Mouse (Mus musculus): ENCODE results near the gene Olfr147. TPM values are rescaled to one million over a fixed set of nuclear protein-coding genes. Genes with fewer than 3 reads are reported as not detected.
A peak's percentile ranks its signal among the peaks of the same experiment; 100 is the strongest.
"Not testable (repeated sequence)": the region's sequence is repeated elsewhere in the genome, so short reads cannot be mapped to it uniquely, and the experiment has no call there.

Olfr147 gene
- polyA plus RNA-seq (2015; fragmentation: Nextera tagmentation; extraction: Ambion mirVana), result not detected in 2 replicates

DNA sequence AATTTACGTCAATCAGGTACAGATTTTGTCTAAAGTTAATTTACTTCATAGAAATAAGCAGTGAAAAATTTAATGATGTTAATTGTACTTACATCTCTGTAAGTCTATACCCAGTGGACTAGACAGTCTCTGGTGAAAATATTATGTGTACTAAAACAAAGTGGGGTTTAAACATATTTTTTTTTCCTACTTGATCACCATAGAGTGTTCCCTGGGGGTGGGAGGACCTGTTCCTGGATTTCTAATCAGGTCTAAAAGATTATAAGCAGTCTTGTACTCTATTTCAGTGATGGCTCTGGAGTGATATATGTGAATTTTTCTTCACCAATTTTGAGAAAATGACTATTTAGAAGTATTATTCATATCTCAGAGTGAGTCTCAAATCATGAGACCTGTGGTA is at the start of gene Olfr147:
Gene Olfr147 (plus strand): TSS at position 301 of the 400 bp plus-strand sequence.
- H3K4me3 ChIP-seq (replicated peaks; ENCODE audit: low read depth, low read length), result no peak within 1 kb of the TSS
- no peaks in the 10 kb centered on the region for H3K27me3 ChIP-seq (ENCODE audit: insufficient read depth, low read length)
- no peak within 1 kb of the TSS for H3K9ac ChIP-seq (ENCODE audit: low read depth, low read length)
- H3K9me3 ChIP-seq (replicated peaks; ENCODE audit: low read length), result no peaks in the 10 kb centered on the region
- no peak for ATAC-seq (replicated peaks; ENCODE audit: low FRiP score, low read depth)
- no peaks in the 10 kb centered on the region for H3K36me3 ChIP-seq (ENCODE audit: insufficient read depth, low read length)
- DNase-seq (ENCODE audit: low spot score), result no peak
- TF ChIP-seq CTCF (IDR thresholded peaks at IDR 0.05; ENCODE audit: low read depth), result no peak
- H3K4me1 ChIP-seq (replicated peaks; ENCODE audit: insufficient read depth, low read length), result no peaks in the 10 kb centered on the region
- H3K27ac ChIP-seq, result no peak within 1 kb of the TSS
- WGBS, result 69% methylated on average over 1 of the region's 1 CpGs
- H3K4me2 ChIP-seq (ENCODE audit: low read length), result no peak within 1 kb of the TSS

DNA sequence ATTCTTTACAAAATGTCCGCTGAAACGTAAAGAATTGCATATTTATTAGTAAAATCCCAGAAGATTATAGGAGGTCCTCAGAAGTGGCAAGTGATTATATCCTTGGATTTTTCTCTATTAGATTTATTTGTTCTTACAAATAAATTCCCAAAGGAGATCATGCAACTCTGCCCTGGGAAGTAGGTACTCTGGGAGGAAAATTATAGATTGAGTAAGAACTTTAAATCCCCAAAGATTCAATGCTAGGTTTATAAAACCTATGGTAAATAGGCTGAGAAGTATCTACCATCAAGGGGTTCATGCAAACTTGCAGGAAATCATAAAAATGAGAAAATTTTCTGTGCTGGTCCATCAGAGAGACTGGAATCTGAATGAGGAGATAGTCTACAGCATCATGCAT is 34.9 kb upstream of the Olfr147 start, which contains the start of gene Olfr250:
Gene Olfr250 (plus strand): TSS at position 301 of the 400 bp plus-strand sequence.
- no peak for TF ChIP-seq CTCF (IDR thresholded peaks at IDR 0.05; ENCODE audit: low read depth)
- H3K4me2 ChIP-seq (ENCODE audit: low read length), result no peak within 1 kb of the TSS
- H3K36me3 ChIP-seq (ENCODE audit: insufficient read depth, low read length), result no peaks in the 10 kb centered on the region
- 91% methylated on average over 2 of the region's 2 CpGs for WGBS
- DNase-seq (ENCODE audit: low spot score), result no peak
- H3K9ac ChIP-seq (ENCODE audit: low read depth, low read length), result no peak within 1 kb of the TSS
- no peak for ATAC-seq (replicated peaks; ENCODE audit: low FRiP score, low read depth)
- H3K4me3 ChIP-seq (replicated peaks; ENCODE audit: low read depth, low read length), result no peak within 1 kb of the TSS
- no peaks in the 10 kb centered on the region for H3K4me1 ChIP-seq (replicated peaks; ENCODE audit: insufficient read depth, low read length)
- H3K27me3 ChIP-seq (ENCODE audit: insufficient read depth, low read length), result no peaks in the 10 kb centered on the region
- H3K9me3 ChIP-seq (replicated peaks; ENCODE audit: low read length), result no peaks in the 10 kb centered on the region
- H3K27ac ChIP-seq, result no peak within 1 kb of the TSS

DNA sequence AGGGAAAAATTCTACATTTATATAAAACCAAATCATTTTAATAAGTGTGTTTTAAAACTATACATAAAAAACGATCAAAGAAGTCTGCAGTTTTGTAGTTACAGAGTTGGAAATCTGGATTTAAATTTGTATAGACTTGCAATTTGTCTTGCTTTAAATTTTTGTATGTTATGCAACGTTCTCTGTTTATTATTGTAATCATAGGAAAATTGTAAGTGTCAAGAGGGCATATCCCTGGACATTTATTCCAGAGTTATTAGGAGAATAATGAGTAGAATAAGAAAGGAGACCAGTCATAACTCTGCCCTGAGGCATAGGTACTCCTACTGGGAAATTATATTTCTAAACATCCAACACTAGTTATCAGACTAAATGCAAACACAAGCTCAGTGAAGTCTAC is 24.7 kb upstream of the Olfr147 start, which contains the start of gene Olfr251:
Gene Olfr251 (plus strand): TSS at position 301 of the 400 bp plus-strand sequence.
- H3K27ac ChIP-seq, result no peak within 1 kb of the TSS
- no peaks in the 10 kb centered on the region for H3K4me1 ChIP-seq (replicated peaks; ENCODE audit: insufficient read depth, low read length)
- no peaks in the 10 kb centered on the region for H3K27me3 ChIP-seq (ENCODE audit: insufficient read depth, low read length)
- 65% methylated on average over 2 of the region's 2 CpGs for WGBS
- no peak within 1 kb of the TSS for H3K4me2 ChIP-seq (ENCODE audit: low read length)
- ATAC-seq (replicated peaks; ENCODE audit: low FRiP score, low read depth), result no peak
- no peaks in the 10 kb centered on the region for H3K36me3 ChIP-seq (ENCODE audit: insufficient read depth, low read length)
- TF ChIP-seq CTCF (IDR thresholded peaks at IDR 0.05; ENCODE audit: low read depth), result no peak
- no peak for DNase-seq (ENCODE audit: low spot score)
- H3K9ac ChIP-seq (ENCODE audit: low read depth, low read length), result no peak within 1 kb of the TSS
- no peaks in the 10 kb centered on the region for H3K9me3 ChIP-seq (replicated peaks; ENCODE audit: low read length)
- H3K4me3 ChIP-seq (replicated peaks; ENCODE audit: low read depth, low read length), result no peak within 1 kb of the TSS

DNA sequence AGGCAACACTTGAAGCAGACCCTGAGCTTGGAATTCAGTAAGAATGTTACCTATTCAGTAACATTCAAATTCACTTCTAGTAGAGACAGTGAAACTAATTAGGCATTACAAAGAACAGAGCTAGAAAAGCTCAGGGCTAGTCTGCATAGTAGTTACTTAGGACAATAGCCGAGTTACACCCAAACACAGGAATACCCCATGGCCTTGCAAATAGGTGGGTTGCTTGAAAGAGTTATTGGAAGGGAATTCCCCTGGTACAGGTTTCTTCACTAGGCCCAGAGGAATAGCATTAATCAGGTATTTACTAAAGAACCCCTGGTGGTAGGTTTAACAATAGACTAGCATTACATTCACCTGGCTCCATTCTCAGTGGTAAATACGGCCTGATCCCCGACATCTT is 6.0 kb downstream of the Olfr147 start:
- WGBS, result 91% methylated on average over 3 of the region's 3 CpGs

DNA sequence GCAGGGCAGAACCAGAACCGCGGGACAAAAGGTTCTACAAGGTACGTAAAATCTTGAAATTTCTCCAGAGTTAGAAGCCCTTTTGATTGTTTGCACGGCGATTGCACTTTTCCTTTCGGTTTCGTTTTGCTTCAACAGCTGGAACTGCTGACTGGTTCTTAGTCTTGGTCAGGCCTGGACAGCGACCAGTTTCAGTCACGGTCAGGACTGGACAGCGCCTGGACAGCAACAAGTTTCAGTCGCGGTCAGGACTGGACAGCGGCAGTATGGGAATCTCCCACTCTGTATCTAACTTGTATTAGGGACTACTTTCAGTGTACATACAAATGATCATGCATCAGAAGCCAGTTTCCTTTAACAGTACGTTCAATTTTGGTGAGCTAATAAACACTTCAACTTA is 12.0 kb downstream of the Olfr147 start:
- H3K27ac ChIP-seq; H3K36me3 ChIP-seq (ENCODE audit: insufficient read depth, low read length); H3K4me2 ChIP-seq (ENCODE audit: low read length); H3K9me3 ChIP-seq (replicated peaks; ENCODE audit: low read length); H3K27me3 ChIP-seq (ENCODE audit: insufficient read depth, low read length); H3K9ac ChIP-seq (ENCODE audit: low read depth, low read length); H3K4me1 ChIP-seq (replicated peaks; ENCODE audit: insufficient read depth, low read length); H3K4me3 ChIP-seq (replicated peaks; ENCODE audit: low read depth, low read length); ATAC-seq (replicated peaks; ENCODE audit: low FRiP score, low read depth): not testable (repeated sequence)
- 85% methylated on average over 14 of the region's 14 CpGs for WGBS
- peak; percentile 54 for DNase-seq (ENCODE audit: low spot score)

More for the DNA sequence above, 6.0 kb downstream of the Olfr147 start:
- DNase-seq (ENCODE audit: low spot score); H3K36me3 ChIP-seq (ENCODE audit: insufficient read depth, low read length); H3K9me3 ChIP-seq (replicated peaks; ENCODE audit: low read length); H3K9ac ChIP-seq (ENCODE audit: low read depth, low read length); H3K27ac ChIP-seq; H3K27me3 ChIP-seq (ENCODE audit: insufficient read depth, low read length); H3K4me1 ChIP-seq (replicated peaks; ENCODE audit: insufficient read depth, low read length); ATAC-seq (replicated peaks; ENCODE audit: low FRiP score, low read depth); H3K4me2 ChIP-seq (ENCODE audit: low read length); H3K4me3 ChIP-seq (replicated peaks; ENCODE audit: low read depth, low read length): not testable (repeated sequence)

DNA sequence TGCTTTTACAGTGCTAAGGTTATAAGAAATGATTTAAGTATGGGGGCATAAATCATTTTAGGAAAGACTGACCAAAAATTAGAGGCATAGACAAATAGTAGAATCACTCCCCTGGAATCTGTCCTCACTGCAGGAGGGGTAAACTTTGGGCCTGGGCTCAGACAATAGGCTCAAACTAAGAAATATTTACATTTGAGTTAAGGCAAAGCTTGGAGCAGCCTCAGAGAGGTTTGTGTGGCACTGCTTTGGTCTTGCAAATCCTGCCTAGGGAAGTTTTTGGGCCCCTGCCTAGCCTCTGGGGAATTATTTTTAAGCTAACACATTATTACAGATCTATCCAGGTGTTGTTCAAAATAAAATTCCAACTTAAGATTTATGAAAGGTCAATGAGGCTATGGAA is 22.3 kb downstream of the Olfr147 start:
- Histone ChIP-seq H3K4me3 (replicated peaks; ENCODE audit: low read depth, low read length) (no peak overlapping the region), H3K4me1 (replicated peaks; ENCODE audit: insufficient read depth, low read length) (no peaks in the 10 kb centered on the region), H3K9ac (ENCODE audit: low read depth, low read length) (no peak overlapping the region), H3K36me3 (ENCODE audit: insufficient read depth, low read length) (no peaks in the 10 kb centered on the region), H3K4me2 (ENCODE audit: low read length) (no peak overlapping the region), H3K27ac (no peak overlapping the region), H3K9me3 (replicated peaks; ENCODE audit: low read length) (no peaks in the 10 kb centered on the region), H3K27me3 (ENCODE audit: insufficient read depth, low read length) (no peaks in the 10 kb centered on the region)
- no peak for TF ChIP-seq CTCF (IDR thresholded peaks at IDR 0.05; ENCODE audit: low read depth)
- no peak for DNase-seq (ENCODE audit: low spot score)
- no peak for ATAC-seq (replicated peaks; ENCODE audit: low FRiP score, low read depth)

DNA sequence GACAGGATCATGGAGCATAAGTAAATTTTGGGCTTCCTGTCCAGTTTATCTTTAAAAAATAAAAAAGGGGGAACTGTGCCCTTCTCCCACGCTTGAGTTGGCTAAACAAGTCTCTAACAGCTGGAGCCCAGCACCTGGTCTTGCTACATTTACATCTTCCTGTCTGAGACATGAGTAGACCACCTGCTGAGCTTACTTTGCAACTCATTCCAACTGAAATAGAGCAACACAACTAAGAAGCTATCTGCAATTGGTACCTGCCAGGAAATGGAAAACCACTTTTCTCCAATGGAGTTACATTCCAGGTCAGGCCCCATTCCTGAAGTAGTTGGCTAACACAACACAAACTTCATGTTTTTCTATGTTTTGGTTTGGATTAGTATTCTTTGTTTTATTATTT is 25.5 kb downstream of the Olfr147 start:
- no peak overlapping the region for H3K4me3 ChIP-seq (replicated peaks; ENCODE audit: low read depth, low read length)
- TF ChIP-seq CTCF (IDR thresholded peaks at IDR 0.05; ENCODE audit: low read depth), result no peak
- H3K36me3 ChIP-seq (ENCODE audit: insufficient read depth, low read length), result no peaks in the 10 kb centered on the region
- H3K27me3 ChIP-seq (ENCODE audit: insufficient read depth, low read length), result no peaks in the 10 kb centered on the region
- no peak overlapping the region for H3K27ac ChIP-seq
- DNase-seq (ENCODE audit: low spot score) (no peak), ATAC-seq (replicated peaks; ENCODE audit: low FRiP score, low read depth) (no peak)
- H3K4me2 ChIP-seq (ENCODE audit: low read length), result no peak overlapping the region
- no peaks in the 10 kb centered on the region for H3K4me1 ChIP-seq (replicated peaks; ENCODE audit: insufficient read depth, low read length)
- H3K9ac ChIP-seq (ENCODE audit: low read depth, low read length), result no peak overlapping the region
- no peaks in the 10 kb centered on the region for H3K9me3 ChIP-seq (replicated peaks; ENCODE audit: low read length)
- WGBS, result 29% methylated on average over 1 of the region's 1 CpGs
